ENCODE assay signal across 15 mouse cellular contexts in the genomic region with DNA sequence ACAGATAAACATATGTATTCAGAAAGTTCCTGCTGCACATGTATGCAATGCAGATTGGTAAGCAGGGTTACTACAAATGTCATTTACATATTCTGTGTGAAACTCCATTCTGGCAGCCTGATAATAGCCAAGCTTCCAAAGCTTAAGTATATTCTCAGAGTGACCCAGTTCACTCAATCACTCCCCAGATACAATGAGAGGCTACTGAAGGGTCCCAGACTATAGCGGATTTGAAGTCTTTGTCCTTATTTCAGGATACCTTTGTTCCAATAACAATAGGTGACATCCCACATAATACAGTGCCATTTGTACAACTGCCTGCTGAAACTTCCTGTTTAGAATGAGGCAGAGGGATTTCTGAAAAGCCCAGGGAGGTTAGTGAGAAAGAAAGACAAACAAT.
DNase-seq lines count a peak whose midpoint lies in the region; ATAC-seq lines count a peak whose summit lies in the region.
"Had no signal": no experiment of that assay in that cellular context is flagged by ENCODE, and none has a peak within 500 bp of the region (broad histone marks: within the 10 kb centered on the region; RNA-seq: fewer than 3 reads in every experiment).

No protein-coding gene starts in this region.

- no peak for DNase-seq in frontal cortex, postnatal 36 days (ENCODE audit: low spot score in 2 of 2)
- peak; percentile 29 for DNase-seq in embryo, embryonic 11 days
- DNase-seq in hindbrain, embryonic 11.5 days (ENCODE audit: low spot score), result peak; percentile 48
- peak; percentile 45 for DNase-seq in midbrain, embryonic 14.5 days
- DNase-seq in gastrocnemius, adult 8-10 months (ENCODE audit: low spot score in 2 of 2), result no peak
- no peak for DNase-seq in layer of hippocampus, adult 18-20 months (ENCODE audit: low spot score in 2 of 2)
- DNase-seq: cerebellum, adult 2 months; liver, embryonic 13.5 days; right cerebral cortex, postnatal 25 days had no signal

- H3K9ac ChIP-seq in hindbrain, embryonic 11.5 days (ENCODE audit: low read depth, low read length), result no peak overlapping the region
- H3K9ac ChIP-seq in midbrain, embryonic 14.5 days (replicated peaks; ENCODE audit: low read length), result no peak overlapping the region
- H3K9ac ChIP-seq: heart, embryonic 13.5 days; intestine, embryonic 15.5 days; liver, embryonic 13.5 days had no signal

- no peaks in the 10 kb centered on the region for H3K4me1 ChIP-seq in hindbrain, embryonic 11.5 days (replicated peaks; ENCODE audit: control insufficient read depth, insufficient read depth, low read length)
- peaks cover 3% of the 10 kb centered on the region; the same call in 1 of the 2 replicates for H3K4me1 ChIP-seq in midbrain, embryonic 14.5 days (ENCODE audit: control insufficient read depth, insufficient read depth, low read length)
- H3K4me1 ChIP-seq: intestine, embryonic 15.5 days; limb, embryonic 10.5 days; liver, embryonic 13.5 days had no signal

- no peaks in the 10 kb centered on the region for H3K9me3 ChIP-seq in hindbrain, embryonic 11.5 days (ENCODE audit: control insufficient read depth, low read length)
- H3K9me3 ChIP-seq in midbrain, embryonic 14.5 days (ENCODE audit: control insufficient read depth, low read length), result no peaks in the 10 kb centered on the region
- H3K9me3 ChIP-seq: heart, embryonic 13.5 days; intestine, embryonic 15.5 days; limb, embryonic 10.5 days; liver, embryonic 13.5 days had no signal

- no peaks in the 10 kb centered on the region for H3K36me3 ChIP-seq in hindbrain, embryonic 11.5 days (ENCODE audit: control insufficient read depth, insufficient read depth, low read length)
- no peaks in the 10 kb centered on the region for H3K36me3 ChIP-seq in midbrain, embryonic 14.5 days (ENCODE audit: control insufficient read depth, insufficient read depth, low read length)
- H3K36me3 ChIP-seq: heart, embryonic 13.5 days; intestine, embryonic 15.5 days; limb, embryonic 10.5 days; liver, embryonic 13.5 days had no signal

- WGBS in hindbrain, embryonic 11.5 days, result 32% methylated on average over 1 of the region's 1 CpGs
- 2% methylated on average over 1 of the region's 1 CpGs for WGBS in midbrain, embryonic 14.5 days

- no peak overlapping the region for H3K4me2 ChIP-seq in hindbrain, embryonic 11.5 days (replicated peaks; ENCODE audit: low read depth, low read length)
- no peak overlapping the region for H3K4me2 ChIP-seq in midbrain, embryonic 14.5 days (ENCODE audit: low read length)
- H3K4me2 ChIP-seq: heart, embryonic 13.5 days; intestine, embryonic 15.5 days; liver, embryonic 13.5 days had no signal

- H3K27ac ChIP-seq in hindbrain, embryonic 11.5 days (ENCODE audit: low read depth, low read length), result no peak overlapping the region
- no peak overlapping the region for H3K27ac ChIP-seq in midbrain, embryonic 14.5 days (replicated peaks; ENCODE audit: low read depth, low read length)
- H3K27ac ChIP-seq: heart, embryonic 13.5 days; intestine, embryonic 15.5 days; limb, embryonic 10.5 days; liver, embryonic 13.5 days had no signal

- ATAC-seq in frontal cortex, adult (ENCODE audit: low TSS enrichment), result peak; percentile 58; the same call in 1 of the 2 replicates
- ATAC-seq in hindbrain, embryonic 11.5 days (ENCODE audit: low FRiP score), result peak; percentile 93
- peak; percentile 51 for ATAC-seq in midbrain, embryonic 14.5 days (ENCODE audit: low FRiP score, low TSS enrichment)
- ATAC-seq in granulocyte monocyte progenitor cell, adult 5-6 weeks (replicated peaks; ENCODE audit: poor library complexity, severe bottlenecking), result no peak
- ATAC-seq: intestine, embryonic 15.5 days; lung, postnatal 0 days had no signal

- no peak overlapping the region for H3K4me3 ChIP-seq in hindbrain, embryonic 11.5 days (ENCODE audit: low read depth, low read length)
- H3K4me3 ChIP-seq in midbrain, embryonic 14.5 days (replicated peaks; ENCODE audit: low read depth, low read length), result no peak overlapping the region
- H3K4me3 ChIP-seq: heart, embryonic 13.5 days; intestine, embryonic 15.5 days; limb, embryonic 10.5 days; liver, embryonic 13.5 days had no signal

- H3K27me3 ChIP-seq in hindbrain, embryonic 11.5 days (ENCODE audit: control insufficient read depth, insufficient read depth, low read length), result no peaks in the 10 kb centered on the region
- H3K27me3 ChIP-seq in midbrain, embryonic 14.5 days (ENCODE audit: control insufficient read depth, insufficient read depth, low read length), result no peaks in the 10 kb centered on the region
- H3K27me3 ChIP-seq: heart, embryonic 13.5 days; intestine, embryonic 15.5 days; liver, embryonic 13.5 days had no signal

Comparison
In these comparisons a context has a peak if more than half of its experiments do, and no peak if none do; other contexts are left out.
1. DNase-seq: peak in embryo, embryonic 11 days (single experiment), hindbrain, embryonic 11.5 days (single experiment) and midbrain, embryonic 14.5 days (single experiment); none in frontal cortex, postnatal 36 days (0 of 2), gastrocnemius, adult 8-10 months (0 of 2) and layer of hippocampus, adult 18-20 months (0 of 2).